Comparison of ENCODE assay signal across 7 mouse cellular contexts in the genomic region with DNA sequence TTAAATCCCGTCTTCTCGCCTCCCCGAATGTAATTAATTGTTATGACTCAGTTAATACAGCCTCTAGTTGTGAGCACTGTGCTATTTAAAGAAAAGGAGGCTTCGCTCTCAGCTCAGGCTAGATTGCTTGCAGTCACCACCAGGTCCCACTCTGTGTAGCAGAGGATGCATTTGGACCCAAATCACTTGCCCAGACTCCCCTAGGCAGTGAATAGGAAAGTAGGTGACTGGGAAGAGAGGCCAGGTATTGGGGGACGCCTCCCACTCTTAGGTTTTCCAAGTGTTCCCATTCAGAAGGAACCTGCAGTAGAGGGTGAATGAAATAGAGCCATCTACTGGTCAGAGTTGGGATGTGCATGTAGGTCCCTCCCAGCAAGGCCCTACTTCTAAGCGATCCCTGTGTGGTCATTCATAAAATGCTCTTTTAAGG.
DNase-seq lines count a peak whose midpoint lies in the region; TF ChIP-seq lines count a peak whose summit lies in the region.

No protein-coding gene starts in this region.

- peak; percentile 26 for TF ChIP-seq RAD21 in CH12.LX (IDR thresholded peaks at IDR 0.05; ENCODE audit: low read depth, low read length)

- no peaks in the 10 kb centered on the region for H3K9me3 ChIP-seq in CH12.LX (replicated peaks; ENCODE audit: low read length)

- H3K9ac ChIP-seq in CH12.LX (ENCODE audit: insufficient read depth, low read depth): no peak overlapping the region

- H3K27ac ChIP-seq in CH12.LX (ENCODE audit: insufficient read depth, low read depth): no peak overlapping the region

- H3K4me2 ChIP-seq in CH12.LX (ENCODE audit: insufficient read depth, low read depth, poor library complexity, severe bottlenecking): no peak overlapping the region

- TF ChIP-seq POLR2A in CH12.LX (IDR thresholded peaks at IDR 0.05; ENCODE audit: low read depth, low read length): no peak

- dilution Hi-C loops in CH12.LX (cut with MboI; ENCODE audit: extremely low pct_ligation_motif_present, extremely low pct_unique_long_range_greater_than_20kb, low sequenced_read_pairs): no loop called here

- no peak overlapping the region for H3K4me3 ChIP-seq in CH12.LX (replicated peaks in 1 of 3; ENCODE audit: low read depth in 2 of 3, low read length in 2 of 3, poor library complexity in 1 of 3)

- no peaks in the 10 kb centered on the region for H3K27me3 ChIP-seq in CH12.LX (replicated peaks)

- H3K36me3 ChIP-seq in CH12.LX (replicated peaks in 1 of 2; ENCODE audit: control insufficient read depth in 1 of 2, insufficient read depth in 1 of 2, low read length in 1 of 2): no peaks in the 10 kb centered on the region

- peak; percentile 43 to 69 for TF ChIP-seq CTCF in CH12.LX (conservative IDR thresholded peaks at IDR 0.05 in 1 of 2, IDR thresholded peaks at IDR 0.05 in 1 of 2; ENCODE audit: low read depth in 2 of 2, low read length in 2 of 2)

- TF ChIP-seq EP300 in CH12.LX (IDR thresholded peaks at IDR 0.05; ENCODE audit: low read length): no peak

- no peaks in the 10 kb centered on the region for H3K79me2 ChIP-seq in CH12.LX (replicated peaks; ENCODE audit: control insufficient read depth, extremely low read depth, insufficient read depth, poor library complexity, severe bottlenecking)

- DNase-seq in CH12.LX (ENCODE audit: extremely low read depth) (peak; percentile 34), R1 (ENCODE audit: low read depth, low spot score) (peak; percentile 75)
- peak; percentile 80 for DNase-seq in embryo, embryonic 10.5 days (ENCODE audit: low spot score)
- peak; percentile 69 to 72 for DNase-seq in heart, postnatal 10 days
- DNase-seq in layer of hippocampus, adult 18-20 months (ENCODE audit: low spot score in 2 of 2): peak; percentile 57 to 88
- peak; percentile 61 for DNase-seq in lung, postnatal 14 days
- peak; percentile 48 for DNase-seq in retina, postnatal 7 days (ENCODE audit: low read depth, low spot score)

- no peaks in the 10 kb centered on the region for H3K4me1 ChIP-seq in CH12.LX (ENCODE audit: control insufficient read depth in 1 of 2, insufficient read depth in 2 of 2)

- in situ Hi-C loops in CH12.LX (cut with MboI; ENCODE audit: low pct_ligation_motif_present, low pct_unique_long_range_greater_than_20kb, low sequenced_read_pairs): no loop called here

- intact Hi-C loops in heart, postnatal 10 days (cut with DNase I): loop anchor here (10.0 kb wide), 3 partner anchors 182 to 542 kb away; no protein-coding TSS in a partner anchor

TF ChIP-seq in CH12.LX, 34 proteins besides CTCF, POLR2A, EP300 and RAD21:
- 0 out of 2 replicates have a peak, but pooled peaks have one; percentile 13 for TF ChIP-seq SMC3 (IDR thresholded peaks at IDR 0.05; ENCODE audit: low read depth, low read length)
- no peak for TF ChIP-seq NRF1 (IDR thresholded peaks at IDR 0.05; ENCODE audit: low read depth, low read length)
- TF ChIP-seq CHD1 (IDR thresholded peaks at IDR 0.05; ENCODE audit: low read depth, low read length): no peak
